Mouse (Mus musculus): Measurements from ENCODE around the gene Azin2.

GRCm38 (mm10) chr4:128992176-128992575, 29.9 kb upstream of the Azin2 start:
- TF ChIP-seq POLR2A (IDR thresholded peaks at IDR 0.05; ENCODE audit: control insufficient read depth, extremely low read depth, insufficient read depth, low read length, poor library complexity), result no peak
- no peak for TF ChIP-seq CTCF (IDR thresholded peaks at IDR 0.05; ENCODE audit: borderline replicate concordance, control insufficient read depth, extremely low read depth, insufficient read depth, low read length, poor library complexity)

All from thymus, adult 2 months (tissue).